Mouse (Mus musculus) ovary, adult 18-20 months (tissue): ENCODE data around the gene F2rl2.

Experiments
- DNase-seq: peaks from one replicate; pipeline ENCODE4 v3.0.0; 2022; ENCODE audit warnings: low spot score, mixed read lengths

Gene F2rl2

DNA sequence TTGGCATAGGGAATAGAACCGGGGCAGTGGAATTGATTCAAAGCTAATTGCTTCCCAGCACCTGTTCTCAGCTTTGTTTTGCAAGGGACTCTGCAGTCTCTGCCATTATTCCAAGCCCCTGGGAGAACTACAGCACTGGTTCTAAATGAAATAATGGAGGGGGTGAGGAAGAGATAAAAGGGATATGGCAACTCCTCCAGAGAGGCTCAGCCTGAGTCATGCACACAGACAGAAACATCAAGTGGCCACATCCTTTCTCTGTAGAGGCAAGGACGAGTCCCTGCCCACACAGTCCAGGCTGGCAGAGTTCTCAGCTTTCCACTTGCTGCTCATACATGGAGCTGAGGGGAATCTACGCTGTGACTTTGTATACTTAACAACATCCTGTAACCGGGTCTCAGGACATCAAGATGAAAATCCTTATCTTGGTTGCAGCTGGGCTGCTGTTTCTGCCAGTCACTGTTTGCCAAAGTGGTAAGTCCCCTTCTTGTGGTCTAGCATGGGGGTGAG lies at the start of gene F2rl2:
Gene F2rl2, plus strand, starts transcription at position 200 of the 510 bp plus-strand sequence.
- no peak for DNase-seq

DNA sequence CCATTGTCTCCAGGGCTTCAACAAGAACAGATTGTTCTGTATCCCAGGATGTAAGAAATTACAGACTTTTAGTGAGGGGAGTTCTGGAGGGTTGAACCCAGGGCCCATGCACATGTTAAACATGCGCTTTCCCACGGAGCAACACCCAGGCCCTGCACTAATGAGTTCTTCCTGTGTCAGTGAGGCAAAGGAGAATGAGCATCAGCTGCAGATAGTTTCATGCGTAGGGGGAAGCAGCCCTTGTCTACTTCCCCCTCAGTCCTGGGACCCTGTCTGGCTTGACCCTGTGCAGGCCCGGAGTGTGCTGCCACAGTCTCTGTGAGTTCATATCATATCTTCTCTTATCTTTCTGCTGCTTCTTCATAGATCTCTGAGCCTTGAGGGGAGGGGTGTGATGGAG lies 49.4 kb upstream of the F2rl2 start:
- no peak for DNase-seq

- no peak for DNase-seq
Measured at GRCm38 (mm10) chr13:95649941-95650340, 46.7 kb upstream of the F2rl2 start.

DNA sequence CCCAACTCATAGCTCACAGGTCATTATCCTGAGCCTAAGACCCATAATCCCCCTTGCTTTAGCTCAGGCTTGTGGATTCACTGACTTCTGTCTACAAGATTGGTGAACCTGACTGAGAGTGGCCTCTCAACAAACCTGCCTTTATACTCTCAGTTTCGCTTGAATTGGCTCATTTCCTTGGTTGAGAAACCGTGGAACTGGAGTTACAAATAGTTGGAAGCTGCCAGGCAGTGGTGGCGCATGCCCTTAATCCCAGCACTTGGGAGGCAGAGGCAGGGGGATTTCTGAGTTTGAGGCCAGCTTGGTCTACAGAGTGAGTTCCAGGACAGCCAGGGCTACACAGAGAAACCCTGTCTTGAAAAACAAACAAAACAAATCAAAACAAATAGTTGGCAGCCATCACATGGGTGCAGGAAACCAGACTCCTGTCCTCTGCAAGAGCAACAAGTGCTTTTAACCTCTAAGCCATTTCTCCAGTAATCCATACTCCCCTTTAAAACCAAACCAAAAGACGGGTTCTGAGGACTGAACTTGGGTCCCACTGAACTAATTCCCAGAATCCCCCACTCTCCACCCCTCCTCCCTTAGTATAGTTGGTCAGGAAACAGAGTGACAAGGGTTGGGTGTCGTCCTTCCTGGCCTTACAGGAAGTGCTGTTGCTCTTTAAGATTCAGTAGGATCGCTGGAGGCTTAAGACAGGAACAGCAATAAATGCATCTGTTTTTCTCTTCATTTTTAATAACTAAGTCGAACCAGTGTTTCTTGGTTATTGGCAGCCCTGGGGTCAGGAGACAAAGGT lies 44.6 kb upstream of the F2rl2 start:
- no peak for DNase-seq

DNA sequence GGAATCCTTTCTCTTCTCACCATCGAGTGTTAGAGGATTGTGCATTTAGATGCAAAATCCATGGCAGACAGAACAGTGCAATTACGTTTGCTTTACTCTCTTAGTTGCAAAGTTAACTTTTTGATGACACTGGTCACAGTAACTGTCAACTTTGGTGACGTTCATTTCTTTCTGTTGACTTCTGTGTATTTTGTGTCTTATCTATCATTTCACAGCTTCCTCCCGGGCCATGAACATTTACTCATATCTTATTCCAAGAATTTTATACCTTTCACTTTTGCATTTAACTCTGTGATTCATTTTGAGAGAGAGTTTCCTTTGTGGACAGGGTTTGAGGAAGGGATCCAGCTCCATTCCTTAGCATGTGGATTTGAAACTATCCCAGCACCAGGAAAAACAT lies 43.0 kb upstream of the F2rl2 start:
- DNase-seq: no peak

- DNase-seq: no peak
Measured at GRCm38 (mm10) chr13:95655284-95655683, 41.4 kb upstream of the F2rl2 start.

GRCm38 (mm10) chr13:95657171-95657570 lies 39.5 kb upstream of the F2rl2 start:
- DNase-seq: no peak

DNA sequence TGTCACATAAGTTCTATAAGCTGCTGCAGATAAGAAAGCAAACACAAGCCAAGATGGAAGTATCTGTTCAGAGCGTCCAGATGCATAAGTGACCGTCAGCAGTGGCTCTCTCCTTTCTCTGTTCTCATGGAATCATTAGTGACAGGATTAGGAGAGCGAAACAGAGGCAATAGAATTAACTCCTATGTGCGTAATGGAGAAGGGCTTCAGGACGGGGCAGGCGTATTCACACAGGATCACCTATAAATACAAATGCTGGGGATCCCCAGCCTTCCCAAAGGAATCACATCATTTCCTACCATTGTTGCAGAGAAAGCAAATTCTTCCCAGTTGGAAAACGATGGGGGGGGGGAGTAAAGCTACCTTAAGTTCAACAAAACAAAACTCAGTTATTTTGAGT lies 37.2 kb upstream of the F2rl2 start:
- DNase-seq: no peak

DNA sequence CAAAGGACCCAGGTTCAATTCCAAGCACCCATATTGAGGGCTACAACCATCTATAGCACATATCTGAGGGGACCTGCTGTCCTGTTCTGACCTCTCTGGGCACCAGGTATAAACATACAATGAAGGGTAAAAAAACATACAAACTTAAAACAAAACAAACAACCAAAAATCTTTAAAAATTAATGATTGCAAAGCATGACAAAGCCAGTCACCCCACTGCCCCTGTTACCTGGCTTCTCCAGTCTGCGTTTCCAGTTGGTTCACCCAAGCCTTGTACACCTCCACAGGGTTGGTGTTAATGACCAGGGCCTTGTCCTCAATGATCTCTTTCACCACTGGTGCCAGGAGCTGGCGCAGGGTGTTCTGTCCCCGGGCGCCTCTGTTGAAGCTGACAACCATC lies 32.8 kb upstream of the F2rl2 start:
- DNase-seq: no peak

- no peak for DNase-seq
Measured at GRCm38 (mm10) chr13:95665644-95666356, 30.9 kb upstream of the F2rl2 start.

DNA sequence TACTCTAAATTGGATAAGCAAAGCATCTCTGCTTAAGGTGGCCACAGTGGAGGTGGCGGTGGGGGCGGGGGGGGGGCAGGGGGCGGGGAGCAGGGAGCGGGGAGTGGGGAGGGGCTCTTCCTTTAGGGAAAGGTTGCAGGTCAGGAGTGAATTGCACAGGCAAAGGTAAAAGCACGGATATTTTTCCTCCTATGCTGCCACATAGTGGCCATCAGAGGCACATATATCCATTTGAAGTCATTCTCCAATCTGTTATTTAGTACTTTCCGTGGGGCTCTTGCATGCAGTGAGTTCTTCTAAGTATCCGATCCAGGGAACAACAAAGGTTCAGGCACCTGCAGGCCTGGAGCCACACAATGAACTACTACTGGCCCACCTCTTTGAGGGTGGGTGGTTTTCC lies 29.4 kb upstream of the F2rl2 start:
- DNase-seq: no peak

DNA sequence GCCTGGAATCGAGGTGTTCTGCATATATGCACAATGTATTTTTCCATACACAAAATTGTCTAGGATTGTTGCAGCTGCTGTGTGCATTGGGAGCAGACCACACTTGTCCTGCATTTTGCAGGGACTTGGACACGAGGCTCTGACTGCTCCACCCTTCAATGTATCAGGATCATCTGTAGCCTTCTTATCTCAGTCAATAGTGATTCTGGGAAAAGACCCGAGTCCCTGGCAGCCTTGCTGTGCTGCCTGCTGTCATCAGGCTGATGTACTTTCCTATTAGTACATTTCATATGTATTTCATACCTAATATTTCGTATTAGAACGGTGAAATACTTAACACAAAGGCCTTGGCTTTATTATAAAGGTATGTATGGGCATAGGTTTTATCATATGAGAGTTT lies 26.1 kb upstream of the F2rl2 start:
- DNase-seq: no peak

DNA sequence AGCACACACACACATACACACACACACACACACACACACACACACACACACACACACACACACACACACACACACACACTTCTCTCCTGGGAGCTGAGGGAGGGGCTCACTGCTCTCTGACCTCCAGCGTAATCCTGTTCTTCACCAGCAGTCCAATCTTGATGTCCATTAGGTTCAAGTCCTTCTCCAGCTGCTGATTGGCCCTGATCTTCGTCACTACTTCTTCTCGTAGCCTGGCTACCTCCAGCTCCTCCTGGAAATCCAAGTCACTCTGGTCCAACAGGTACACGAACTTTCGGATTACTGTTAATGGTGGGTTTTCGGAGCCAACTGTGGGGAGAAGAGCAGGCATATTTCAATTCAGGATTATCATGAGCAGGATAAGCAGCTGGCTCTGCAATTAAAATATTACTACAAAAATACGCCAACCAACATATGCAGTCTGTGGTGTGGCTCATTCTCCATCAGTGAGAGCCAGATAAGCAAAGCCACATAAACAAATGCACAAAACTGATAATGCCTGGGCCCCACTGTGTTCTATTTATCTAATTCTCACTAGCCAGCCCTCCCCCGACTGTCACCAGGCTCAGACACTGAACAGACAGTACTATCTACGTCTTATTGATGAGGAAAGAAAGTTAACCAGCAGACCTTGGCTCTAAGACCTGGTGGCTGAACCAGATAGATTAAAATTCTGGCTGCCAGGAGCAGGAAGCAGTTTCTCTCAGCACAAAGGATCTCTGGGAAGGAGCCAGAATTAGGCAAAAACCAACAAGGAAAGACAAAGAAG lies 25.4 kb upstream of the F2rl2 start:
- DNase-seq: no peak

GRCm38 (mm10) chr13:95672372-95672771 lies 24.3 kb upstream of the F2rl2 start:
- DNase-seq: no peak

GRCm38 (mm10) chr13:95679078-95679477 lies 17.6 kb upstream of the F2rl2 start:
- DNase-seq: no peak

- no peak for DNase-seq
Measured at GRCm38 (mm10) chr13:95679491-95679941, 17.1 kb upstream of the F2rl2 start.

- DNase-seq: no peak
Measured at GRCm38 (mm10) chr13:95684656-95685244, 11.9 kb upstream of the F2rl2 start.

GRCm38 (mm10) chr13:95685736-95686135 lies 10.9 kb upstream of the F2rl2 start:
- DNase-seq: no peak

DNA sequence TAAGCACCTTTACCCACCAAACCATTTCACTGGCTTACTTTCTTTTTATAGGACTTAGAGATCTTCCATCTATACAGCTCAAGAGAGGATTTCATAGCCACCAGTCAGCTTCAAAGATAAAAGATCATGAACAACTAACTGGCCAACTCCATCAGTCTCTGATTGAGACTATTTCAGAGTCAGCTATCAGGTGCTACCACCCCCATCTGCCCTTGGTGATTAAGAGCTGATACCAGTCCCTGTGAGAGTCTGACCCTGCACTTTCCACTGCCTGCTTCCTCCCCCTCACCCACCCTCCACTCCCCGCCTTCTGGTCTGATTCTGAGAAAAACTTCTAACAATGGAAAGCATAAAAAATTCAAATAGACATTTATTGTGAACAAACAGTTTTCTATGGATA lies 8.1 kb upstream of the F2rl2 start:
- DNase-seq: no peak

DNA sequence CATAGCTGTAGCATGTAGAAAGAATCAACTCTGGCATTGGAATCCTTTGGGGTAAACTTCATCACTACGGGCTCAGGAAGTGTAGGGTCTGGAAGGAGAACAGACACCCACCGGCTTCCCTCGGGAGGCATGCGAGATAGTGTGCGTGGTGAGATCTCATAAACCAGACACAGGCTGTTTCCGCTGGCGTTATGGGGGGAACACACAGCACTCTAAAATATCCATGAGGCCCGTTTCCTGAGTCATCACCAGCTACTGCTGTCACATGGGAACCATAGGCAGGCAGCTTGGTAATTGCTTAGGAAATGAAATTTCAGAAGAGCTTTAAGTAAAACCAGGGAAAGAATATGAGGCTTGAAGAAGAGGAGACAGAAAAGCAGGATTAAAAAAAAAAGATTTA lies 4.5 kb upstream of the F2rl2 start:
- no peak for DNase-seq

- no peak for DNase-seq
Measured at GRCm38 (mm10) chr13:95696120-95696653, 466 bp upstream of the F2rl2 start.

- DNase-seq: no peak
Measured at GRCm38 (mm10) chr13:95697874-95698273, 1.2 kb downstream of the F2rl2 start.
